Mouse (Mus musculus) CH12.LX (cell line): ENCODE measurements at regions not wholly inside any gene's neighbourhood (a gene's known extent, or its start where the extent isn't known, plus 50 kb on each side); places are given as distances from the start of the nearest gene placed in this dataset.

Source experiments
- CTCF ChIP-seq, 2 experiments: IDR thresholded peaks in 1 of 2; conservative IDR thresholded peaks in 1 of 2; 2 replicates each; pipeline ENCODE4 v1.5.1; 2011 to 2012; ENCODE audit warnings: low read depth in 2 of 2, low read length in 2 of 2, improper control_type of control experiment in 1 of 2, inconsistent platforms in 1 of 2, mild to moderate bottlenecking in 1 of 2, moderate library complexity in 1 of 2
- E2F4 ChIP-seq: IDR thresholded peaks from 2 replicates; pipeline ENCODE4 v1.6.1; 2011; ENCODE audit warnings: low read depth, low read length, improper control_type of control experiment; ENCODE audit not compliant: insufficient replicate concordance
- EP300 ChIP-seq: IDR thresholded peaks from 2 replicates; pipeline ENCODE4 v1.6.1; 2011; ENCODE audit warnings: low read length, improper control_type of control experiment
- GABPA ChIP-seq: IDR thresholded peaks from 2 replicates; pipeline ENCODE4 v1.6.1; 2012; ENCODE audit warnings: low read depth, low read length, improper control_type of control experiment, inconsistent platforms; ENCODE audit not compliant: insufficient replicate concordance
- MAX ChIP-seq: IDR thresholded peaks from 2 replicates; pipeline ENCODE4 v1.6.1; 2011; ENCODE audit warnings: low read length, improper control_type of control experiment
- POLR2A ChIP-seq: IDR thresholded peaks from 2 replicates; pipeline ENCODE4 v1.6.1; 2011; ENCODE audit warnings: low read depth, mild to moderate bottlenecking, improper control_type of control experiment, low read length
- POLR2AphosphoS2 ChIP-seq: IDR thresholded peaks from 2 replicates; pipeline ENCODE4 v1.6.1; 2011; ENCODE audit warnings: low read depth, low read length, improper control_type of control experiment
- RAD21 ChIP-seq: IDR thresholded peaks from 2 replicates; pipeline ENCODE4 v1.6.1; 2011; ENCODE audit warnings: low read depth, mild to moderate bottlenecking, low read length, improper control_type of control experiment, moderate library complexity
- SIN3A ChIP-seq: IDR thresholded peaks from 2 replicates; pipeline ENCODE4 v1.6.1; 2012; ENCODE audit warnings: low read length, improper control_type of control experiment, inconsistent platforms

- TF ChIP-seq CTCF (conservative IDR thresholded peaks at IDR 0.05 in 1 of 2, IDR thresholded peaks at IDR 0.05 in 1 of 2; ENCODE audit: low read depth in 2 of 2, low read length in 2 of 2) (no peak), MAX (no peak), POLR2AphosphoS2 (no peak), EP300 (no peak), RAD21 (no peak), GABPA (no peak), E2F4 (no peak), SIN3A (no peak), POLR2A (no peak)
Measured at GRCm38 (mm10) chr10:84302821-84303520, 137.4 kb downstream of the Nuak1 start.
